Mouse (Mus musculus): ENCODE results near the gene Parl. TPM values are rescaled to one million over a fixed set of nuclear protein-coding genes. Genes with fewer than 3 reads are reported as not detected.

Parl gene
- 46.3 and 48.4 TPM in 2 replicates for polyA plus RNA-seq (2012; rRNA removed)

DNA sequence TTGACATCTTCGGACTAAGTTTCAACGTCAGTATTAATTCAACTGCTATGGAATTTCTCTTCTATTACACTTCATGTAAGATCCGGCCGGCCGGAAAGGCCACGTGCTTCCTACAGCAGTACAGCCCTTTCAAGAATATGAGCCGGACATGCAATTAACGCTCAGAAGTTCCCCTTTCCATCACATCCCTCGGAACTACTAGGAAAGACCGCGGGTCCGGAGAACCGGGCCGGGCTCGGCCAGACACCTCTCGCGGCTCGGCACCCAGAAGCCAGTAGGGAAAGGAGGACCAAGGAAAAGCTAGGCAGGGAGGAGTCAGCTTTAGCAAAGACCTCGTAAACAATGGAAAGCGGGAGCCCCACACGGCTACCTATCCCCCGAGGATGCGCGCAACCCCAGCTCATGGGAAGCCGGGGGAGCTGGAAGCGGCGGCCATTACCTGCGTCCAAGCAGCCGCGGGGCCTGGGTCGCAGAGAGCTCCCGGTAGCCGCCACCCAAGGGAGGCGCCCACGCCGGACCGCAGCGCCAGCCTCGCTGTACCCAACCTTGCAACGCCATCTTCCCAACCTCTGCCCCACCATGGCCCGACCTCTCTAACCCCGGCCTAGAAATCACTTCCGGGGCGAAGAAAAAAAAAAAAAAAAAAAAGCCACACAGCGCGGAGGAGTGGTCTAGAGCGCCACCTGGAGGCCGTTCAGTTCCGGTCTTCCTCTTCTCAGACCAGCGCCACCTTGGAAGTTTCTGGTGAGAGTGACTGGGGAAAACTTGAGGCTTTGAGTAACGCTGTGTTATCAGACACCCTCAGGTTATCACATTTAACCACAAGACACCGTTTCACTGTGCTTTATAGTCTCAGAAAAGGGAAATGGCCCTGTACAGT, at the start of gene Parl:
Gene Parl, minus strand, starts transcription at position 618 of the 880 bp plus-strand sequence.
- no peak within 1 kb of the TSS for H3K27ac ChIP-seq (ENCODE audit: control insufficient read depth, insufficient read depth, low read length)
- peaks cover 10% of the 10 kb centered on the region for H3K4me1 ChIP-seq (replicated peaks; ENCODE audit: control insufficient read depth, insufficient read depth, low read length)
- H3K4me3 ChIP-seq (ENCODE audit: control insufficient read depth, insufficient read depth, low read length): peak within 1 kb of the TSS; percentile 97
- TF ChIP-seq POLR2A (IDR thresholded peaks at IDR 0.05; ENCODE audit: control insufficient read depth, extremely low read depth, insufficient read depth, low read length, poor library complexity) (peak; percentile 49; the same call in 1 of the 2 replicates), CTCF (IDR thresholded peaks at IDR 0.05; ENCODE audit: borderline replicate concordance, control insufficient read depth, extremely low read depth, insufficient read depth, low read length, poor library complexity) (peak; percentile 84)
- peaks cover 7% of the 10 kb centered on the region for H3K36me3 ChIP-seq (ENCODE audit: control insufficient read depth, insufficient read depth, low read length)
- under 1% methylated on average over 52 of the region's 52 CpGs for WGBS
- no peaks in the 10 kb centered on the region for H3K27me3 ChIP-seq (ENCODE audit: control insufficient read depth, insufficient read depth, low read length)
- DNase-seq: peak; percentile 73

DNA sequence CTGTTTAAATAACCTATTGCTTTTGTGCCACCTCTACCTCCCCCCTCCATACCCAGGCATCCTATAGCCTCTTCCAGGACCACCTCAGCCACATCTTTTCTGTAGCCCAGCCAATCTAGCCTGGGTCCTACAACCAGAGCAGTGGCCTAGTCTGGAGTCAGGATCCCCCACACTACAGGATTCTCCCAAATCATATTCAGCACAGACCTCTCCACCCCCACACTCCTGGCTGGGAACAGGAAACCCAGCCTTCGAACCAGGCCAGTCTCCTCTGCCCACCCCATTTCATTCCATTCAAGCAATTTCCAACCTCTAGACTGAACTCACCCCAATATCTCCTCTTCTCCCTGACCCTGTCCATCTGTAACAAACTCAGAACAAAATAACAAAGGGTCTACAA, 43.3 kb upstream of the Parl start:
- Histone ChIP-seq H3K27ac (ENCODE audit: control insufficient read depth, insufficient read depth, low read length) (no peak overlapping the region), H3K4me3 (ENCODE audit: control insufficient read depth, insufficient read depth, low read length) (no peak overlapping the region), H3K27me3 (ENCODE audit: control insufficient read depth, insufficient read depth, low read length) (no peaks in the 10 kb centered on the region), H3K36me3 (ENCODE audit: control insufficient read depth, insufficient read depth, low read length) (peaks cover 52% of the 10 kb centered on the region), H3K4me1 (replicated peaks; ENCODE audit: control insufficient read depth, insufficient read depth, low read length) (no peaks in the 10 kb centered on the region)
- WGBS: 97% methylated on average over 1 of the region's 1 CpGs
- TF ChIP-seq POLR2A (IDR thresholded peaks at IDR 0.05; ENCODE audit: control insufficient read depth, extremely low read depth, insufficient read depth, low read length, poor library complexity) (no peak), CTCF (IDR thresholded peaks at IDR 0.05; ENCODE audit: borderline replicate concordance, control insufficient read depth, extremely low read depth, insufficient read depth, low read length, poor library complexity) (no peak)
- DNase-seq: no peak

GRCm38 (mm10) chr16:20338616-20339015, 36.4 kb upstream of the Parl start:
- no peak for DNase-seq
- TF ChIP-seq CTCF (IDR thresholded peaks at IDR 0.05; ENCODE audit: borderline replicate concordance, control insufficient read depth, extremely low read depth, insufficient read depth, low read length, poor library complexity): no peak
- no peak for TF ChIP-seq POLR2A (IDR thresholded peaks at IDR 0.05; ENCODE audit: control insufficient read depth, extremely low read depth, insufficient read depth, low read length, poor library complexity)
- Histone ChIP-seq H3K27ac (ENCODE audit: control insufficient read depth, insufficient read depth, low read length) (no peak overlapping the region), H3K27me3 (ENCODE audit: control insufficient read depth, insufficient read depth, low read length) (no peaks in the 10 kb centered on the region), H3K4me1 (replicated peaks; ENCODE audit: control insufficient read depth, insufficient read depth, low read length) (no peaks in the 10 kb centered on the region), H3K36me3 (ENCODE audit: control insufficient read depth, insufficient read depth, low read length) (peaks cover 59% of the 10 kb centered on the region), H3K4me3 (ENCODE audit: control insufficient read depth, insufficient read depth, low read length) (no peak overlapping the region)
- WGBS: 97% methylated on average over 3 of the region's 3 CpGs

GRCm38 (mm10) chr16:20334918-20335317, 32.7 kb upstream of the Parl start:
- Histone ChIP-seq H3K27me3 (ENCODE audit: control insufficient read depth, insufficient read depth, low read length) (no peaks in the 10 kb centered on the region), H3K36me3 (ENCODE audit: control insufficient read depth, insufficient read depth, low read length) (peaks cover 54% of the 10 kb centered on the region), H3K27ac (ENCODE audit: control insufficient read depth, insufficient read depth, low read length) (no peak overlapping the region), H3K4me1 (replicated peaks; ENCODE audit: control insufficient read depth, insufficient read depth, low read length) (no peaks in the 10 kb centered on the region), H3K4me3 (ENCODE audit: control insufficient read depth, insufficient read depth, low read length) (no peak overlapping the region)
- TF ChIP-seq POLR2A (IDR thresholded peaks at IDR 0.05; ENCODE audit: control insufficient read depth, extremely low read depth, insufficient read depth, low read length, poor library complexity): no peak
- TF ChIP-seq CTCF (IDR thresholded peaks at IDR 0.05; ENCODE audit: borderline replicate concordance, control insufficient read depth, extremely low read depth, insufficient read depth, low read length, poor library complexity): no peak
- DNase-seq: no peak
- WGBS: 97% methylated on average over 8 of the region's 8 CpGs

GRCm38 (mm10) chr16:20328306-20328705, 26.1 kb upstream of the Parl start:
- Histone ChIP-seq H3K27me3 (ENCODE audit: control insufficient read depth, insufficient read depth, low read length) (no peaks in the 10 kb centered on the region), H3K4me1 (replicated peaks; ENCODE audit: control insufficient read depth, insufficient read depth, low read length) (no peaks in the 10 kb centered on the region), H3K4me3 (ENCODE audit: control insufficient read depth, insufficient read depth, low read length) (no peak overlapping the region), H3K36me3 (ENCODE audit: control insufficient read depth, insufficient read depth, low read length) (peaks cover 20% of the 10 kb centered on the region), H3K27ac (ENCODE audit: control insufficient read depth, insufficient read depth, low read length) (no peak overlapping the region)
- TF ChIP-seq POLR2A (IDR thresholded peaks at IDR 0.05; ENCODE audit: control insufficient read depth, extremely low read depth, insufficient read depth, low read length, poor library complexity): no peak
- no peak for TF ChIP-seq CTCF (IDR thresholded peaks at IDR 0.05; ENCODE audit: borderline replicate concordance, control insufficient read depth, extremely low read depth, insufficient read depth, low read length, poor library complexity)
- 84% methylated on average over 5 of the region's 5 CpGs for WGBS
- DNase-seq: no peak

GRCm38 (mm10) chr16:20325286-20325685, 23.1 kb upstream of the Parl start, which contains the start of gene Cyp2ab1:
Gene Cyp2ab1 (minus strand): TSS chr16:20325404.
- TF ChIP-seq CTCF (IDR thresholded peaks at IDR 0.05; ENCODE audit: borderline replicate concordance, control insufficient read depth, extremely low read depth, insufficient read depth, low read length, poor library complexity) (no peak), POLR2A (IDR thresholded peaks at IDR 0.05; ENCODE audit: control insufficient read depth, extremely low read depth, insufficient read depth, low read length, poor library complexity) (no peak)
- Histone ChIP-seq H3K27me3 (ENCODE audit: control insufficient read depth, insufficient read depth, low read length) (no peaks in the 10 kb centered on the region), H3K36me3 (ENCODE audit: control insufficient read depth, insufficient read depth, low read length) (peaks cover 5% of the 10 kb centered on the region; the same call in 1 of the 2 replicates), H3K4me1 (replicated peaks; ENCODE audit: control insufficient read depth, insufficient read depth, low read length) (no peaks in the 10 kb centered on the region), H3K27ac (ENCODE audit: control insufficient read depth, insufficient read depth, low read length) (no peak within 1 kb of the TSS), H3K4me3 (ENCODE audit: control insufficient read depth, insufficient read depth, low read length) (no peak within 1 kb of the TSS)
- DNase-seq: no peak
- WGBS: 58% methylated on average over 5 of the region's 5 CpGs

All from thymus, adult 2 months (tissue).